In the genomic region with DNA sequence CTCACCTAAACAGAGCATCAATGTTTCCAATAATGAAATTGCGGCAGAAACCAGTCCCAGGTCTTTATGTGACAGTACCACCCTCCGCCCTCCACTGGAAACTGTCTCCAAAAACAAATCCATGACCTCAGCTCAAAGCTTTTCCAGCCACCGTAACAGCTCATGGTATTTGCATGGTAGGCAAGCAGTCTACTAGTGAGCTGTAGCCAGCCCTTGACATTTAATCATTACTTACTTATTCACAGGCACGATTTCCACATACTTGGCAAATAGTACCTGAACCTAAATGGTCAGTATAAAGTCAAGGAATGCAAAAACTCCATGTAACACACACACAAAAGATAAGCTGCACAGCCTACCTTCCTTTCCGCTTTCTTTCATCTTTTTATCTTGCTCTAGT, we compare ENCODE assay signal across 17 mouse cellular contexts. TPM values are rescaled to one million over a fixed set of nuclear protein-coding genes. Genes with fewer than 3 reads are reported as not detected.
DNase-seq lines count a peak whose midpoint lies in the region; ATAC-seq and TF ChIP-seq lines count a peak whose summit lies in the region.
"Had no signal": no experiment of that assay in that cellular context is flagged by ENCODE, and none has a peak within 500 bp of the region (broad histone marks: within the 10 kb centered on the region; RNA-seq: fewer than 3 reads in every experiment).

No protein-coding gene starts in this region.

- POLR2A ChIA-PET in Patski (lab: Charles Lee) = interaction anchor here (0.6 to 2.2 kb wide), 2 partner anchors 11 to 204 kb away, joined by 3 to 5 read pairs; no protein-coding TSS in a partner anchor

- no peak overlapping the region for H3K4me2 ChIP-seq in heart, postnatal 0 days (ENCODE audit: low read depth, low read length)
- no peak overlapping the region for H3K4me2 ChIP-seq in kidney, embryonic 16.5 days (replicated peaks; ENCODE audit: low read depth, low read length)
- H3K4me2 ChIP-seq: embryonic facial prominence, embryonic 15.5 days had no signal

- in situ Hi-C loops in Patski (cut with MboI; ENCODE audit: low pct_unique_long_range_greater_than_20kb) = no loop called here

- DNase-seq in heart, postnatal 0 days (ENCODE audit: low spot score) = peak; percentile 35
- no peak for DNase-seq in heart, adult 18-20 months
- DNase-seq in NIH3T3 (ENCODE audit: low read depth) = peak; percentile 23
- peak; percentile 30 for DNase-seq in Patski (ENCODE audit: low read depth, low spot score)
- DNase-seq in ovary, postnatal 14 days (ENCODE audit: low spot score) = no peak
- DNase-seq in embryo, embryonic 10.5 days (ENCODE audit: low spot score) = no peak
- DNase-seq: cerebellum, adult 2 months; heart, postnatal 4 days; thymus, postnatal 25 days had no signal

- H3K9me3 ChIP-seq in heart, postnatal 0 days (replicated peaks; ENCODE audit: control insufficient read depth, low read length) = no peaks in the 10 kb centered on the region
- no peaks in the 10 kb centered on the region for H3K9me3 ChIP-seq in kidney, embryonic 16.5 days (ENCODE audit: low read length)
- H3K9me3 ChIP-seq: embryonic facial prominence, embryonic 15.5 days had no signal

- H3K4me1 ChIP-seq in heart, postnatal 0 days (ENCODE audit: control insufficient read depth, insufficient read depth) = no peaks in the 10 kb centered on the region
- H3K4me1 ChIP-seq in kidney, embryonic 16.5 days (ENCODE audit: insufficient read depth, low read length) = no peaks in the 10 kb centered on the region
- H3K4me1 ChIP-seq: embryonic facial prominence, embryonic 15.5 days had no signal

- no peak overlapping the region for H3K27ac ChIP-seq in heart, postnatal 0 days (ENCODE audit: low read depth)
- peak overlapping the region; percentile 73 for H3K27ac ChIP-seq in kidney, embryonic 16.5 days (ENCODE audit: low read length)
- H3K27ac ChIP-seq: embryonic facial prominence, embryonic 15.5 days; hindbrain, postnatal 0 days; layer of hippocampus, adult 2 months; left cerebral cortex, adult 2 months; macrophage had no signal

- H3K36me3 ChIP-seq in heart, postnatal 0 days (replicated peaks; ENCODE audit: control insufficient read depth, insufficient read depth, low read length) = peaks cover 56% of the 10 kb centered on the region
- peaks cover 56% of the 10 kb centered on the region for H3K36me3 ChIP-seq in kidney, embryonic 16.5 days (ENCODE audit: insufficient read depth, low read length)

- no peak for TF ChIP-seq EP300 in heart, postnatal 0 days (IDR thresholded peaks at IDR 0.05; ENCODE audit: low read depth)

- CTCF ChIA-PET in Patski (lab: Charles Lee) = interaction anchor here (0.9 to 1.2 kb wide), 2 partner anchors 29 to 43 kb away, joined by 3 to 5 read pairs; no protein-coding TSS in a partner anchor

- peak; percentile 47; the same call in 1 of the 2 replicates for ATAC-seq in heart, postnatal 0 days (ENCODE audit: insufficient read depth, low read depth)
- peak; percentile 85 for ATAC-seq in Patski
- peak; percentile 71 for ATAC-seq in kidney, embryonic 16.5 days (ENCODE audit: low FRiP score, low TSS enrichment)
- ATAC-seq: CD4-positive, CD25-positive, alpha-beta regulatory T cell, adult 4 months; midbrain, embryonic 16.5 days had no signal

- no peak overlapping the region for H3K4me3 ChIP-seq in heart, postnatal 0 days (ENCODE audit: low read depth, low read length)
- no peak overlapping the region for H3K4me3 ChIP-seq in kidney, embryonic 16.5 days (ENCODE audit: low read length)
- H3K4me3 ChIP-seq: embryonic facial prominence, embryonic 15.5 days; layer of hippocampus, adult 2 months; left cerebral cortex, adult 2 months had no signal

- TF ChIP-seq CTCF in heart, postnatal 0 days (IDR thresholded peaks at IDR 0.05; ENCODE audit: low read depth) = no peak
- TF ChIP-seq CTCF in Patski (IDR thresholded peaks at IDR 0.05) = no peak

- 62% methylated on average over 5 of the region's 5 CpGs for WGBS in heart, postnatal 0 days
- 82% methylated on average over 5 of the region's 5 CpGs for WGBS in kidney, embryonic 16.5 days

- no peaks in the 10 kb centered on the region for H3K27me3 ChIP-seq in heart, postnatal 0 days (ENCODE audit: control insufficient read depth, insufficient read depth, low read length)
- no peaks in the 10 kb centered on the region for H3K27me3 ChIP-seq in Patski
- H3K27me3 ChIP-seq in kidney, embryonic 16.5 days (ENCODE audit: insufficient read depth, low read length) = no peaks in the 10 kb centered on the region
- H3K27me3 ChIP-seq: embryonic facial prominence, embryonic 15.5 days had no signal

- no peak overlapping the region for H3K9ac ChIP-seq in heart, postnatal 0 days (replicated peaks; ENCODE audit: low read depth, low read length)
- H3K9ac ChIP-seq in kidney, embryonic 16.5 days (replicated peaks; ENCODE audit: low read length) = no peak overlapping the region
- H3K9ac ChIP-seq: embryonic facial prominence, embryonic 15.5 days had no signal

RNA-seq across cellular contexts. Expression of a gene that starts 33.7 kb away (rescaled TPM):
- total RNA-seq in heart, postnatal 0 days (2014; rRNA removed; ENCODE audit: low replicate concordance) = 4.5 and 5.0 TPM in 2 replicates
- polyA plus RNA-seq in heart, postnatal 0 days (2015; fragmentation: Nextera tagmentation; extraction: Ambion mirVana) = 34.9 and 53.3 TPM in 2 replicates
- total RNA-seq in heart, adult 18-20 months (2021) = 10 to 100 TPM; 32.0 to 34.1 TPM
- polyA plus RNA-seq in Patski (2021) = 65.5 TPM
- 77.2 and 79.5 TPM in 2 replicates for polyA plus RNA-seq in kidney, embryonic 16.5 days (2015; fragmentation: Nextera tagmentation; extraction: Ambion mirVana)

Comparison
In these comparisons a context has a peak if more than half of its experiments do, and no peak if none do; other contexts are left out.
1. DNase-seq: peak in heart, postnatal 0 days (single experiment), NIH3T3 (single experiment) and Patski (single experiment); none in heart, adult 18-20 months (0 of 2), ovary, postnatal 14 days (single experiment) and embryo, embryonic 10.5 days (single experiment).
2. Peak in every context shown above with its lines, with median percentiles within 50 percentile points of each other: ATAC-seq.